Mouse (Mus musculus) testis, adult 2 months (tissue): ENCODE measurements around the gene Hsd17b6.

Experiments used
- CTCF ChIP-seq: fragments of 200-500 bp; IDR thresholded peaks from 2 replicates; pipeline ENCODE4 v1.5.1; 2012; ENCODE audit warnings: low read depth, mild to moderate bottlenecking, inconsistent platforms, low read length, moderate library complexity; ENCODE audit not compliant: control insufficient read depth, insufficient read depth, insufficient replicate concordance
- POLR2A ChIP-seq: fragments of 200-500 bp; IDR thresholded peaks from 2 replicates; pipeline ENCODE4 v1.6.1; 2012; ENCODE audit warnings: low read depth, mild to moderate bottlenecking, inconsistent platforms, low read length, moderate library complexity; ENCODE audit not compliant: control insufficient read depth

DNA sequence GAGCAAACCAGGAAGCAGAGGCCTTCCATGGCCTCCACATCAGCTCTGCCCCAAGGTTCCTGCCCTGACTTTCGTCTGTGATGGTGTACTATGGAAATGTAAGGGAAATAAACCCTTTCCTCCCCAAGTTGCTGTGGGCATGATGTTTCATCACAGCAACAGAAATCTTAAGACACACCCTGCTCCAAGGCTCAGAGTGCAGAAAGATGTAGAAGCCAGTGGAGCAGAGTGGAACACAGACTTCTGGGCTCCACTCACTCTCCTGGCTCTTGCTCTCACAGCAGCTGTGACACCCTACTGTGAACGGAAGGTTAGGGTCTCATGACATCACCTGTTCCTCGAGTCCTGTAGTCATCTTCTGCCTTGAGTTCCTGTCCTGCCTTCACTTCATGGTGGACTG is 43.4 kb downstream of the Hsd17b6 start:
- TF ChIP-seq POLR2A (no peak), CTCF (no peak)
